In genomic region chr12:108255960-108256359, GRCm38 (mm10) we compare ENCODE assay signal across 11 mouse cellular contexts. TPM values are rescaled to one million over a fixed set of nuclear protein-coding genes. Genes with fewer than 3 reads are reported as not detected.
DNase-seq lines count a peak whose midpoint lies in the region; ATAC-seq and TF ChIP-seq lines count a peak whose summit lies in the region.
"Had no signal": no experiment of that assay in that cellular context is flagged by ENCODE, and none has a peak within 500 bp of the region (broad histone marks: within the 10 kb centered on the region; RNA-seq: fewer than 3 reads in every experiment).

No protein-coding gene starts in this region.

- TF ChIP-seq EP300 in heart, adult 2 months (IDR thresholded peaks at IDR 0.05; ENCODE audit: insufficient read depth, low read depth, low read length) = no peak

- H3K36me3 ChIP-seq in heart, embryonic 13.5 days = no peaks in the 10 kb centered on the region
- H3K36me3 ChIP-seq in heart, adult 2 months (ENCODE audit: control insufficient read depth, insufficient read depth, low read length) = no peaks in the 10 kb centered on the region
- no peaks in the 10 kb centered on the region for H3K36me3 ChIP-seq in midbrain, embryonic 11.5 days (ENCODE audit: control insufficient read depth, insufficient read depth, low read length)
- no peaks in the 10 kb centered on the region for H3K36me3 ChIP-seq in midbrain, embryonic 15.5 days (replicated peaks)
- H3K36me3 ChIP-seq in hindbrain, embryonic 14.5 days (replicated peaks; ENCODE audit: control insufficient read depth, insufficient read depth) = no peaks in the 10 kb centered on the region
- H3K36me3 ChIP-seq: limb, embryonic 12.5 days had no signal

- peaks cover 80% of the 10 kb centered on the region for H3K4me1 ChIP-seq in heart, embryonic 13.5 days
- H3K4me1 ChIP-seq in heart, adult 2 months (ENCODE audit: control insufficient read depth, insufficient read depth, low read length) = peaks cover 22% of the 10 kb centered on the region
- H3K4me1 ChIP-seq in midbrain, embryonic 11.5 days (ENCODE audit: control insufficient read depth, insufficient read depth, low read length) = peaks cover 34% of the 10 kb centered on the region
- peaks cover 50% of the 10 kb centered on the region for H3K4me1 ChIP-seq in midbrain, embryonic 15.5 days
- H3K4me1 ChIP-seq in hindbrain, embryonic 14.5 days (replicated peaks; ENCODE audit: control insufficient read depth, insufficient read depth, low read length) = peaks cover 69% of the 10 kb centered on the region

- peaks cover 6% of the 10 kb centered on the region for H3K79me2 ChIP-seq in heart, adult 2 months (replicated peaks; ENCODE audit: control insufficient read depth, insufficient read depth, low read length)

- DNase-seq in heart, adult 2 months = no peak
- no peak for DNase-seq in midbrain, embryonic 11.5 days (ENCODE audit: low spot score, missing footprints)
- no peak for DNase-seq in hindbrain, embryonic 14.5 days (ENCODE audit: low spot score)
- DNase-seq in thymus, postnatal 10 days (ENCODE audit: low spot score in 2 of 2) = no peak
- no peak for DNase-seq in left cerebral cortex, postnatal 36 days (ENCODE audit: low spot score in 2 of 2)
- DNase-seq: cerebellum, adult 8-10 months; gastrocnemius, postnatal 10 days; thymus, postnatal 36 days had no signal

- no peaks in the 10 kb centered on the region for H3K27me3 ChIP-seq in heart, embryonic 13.5 days (replicated peaks)
- H3K27me3 ChIP-seq in heart, adult 2 months (ENCODE audit: control insufficient read depth, insufficient read depth, low read length) = no peaks in the 10 kb centered on the region
- no peaks in the 10 kb centered on the region for H3K27me3 ChIP-seq in midbrain, embryonic 11.5 days (ENCODE audit: control insufficient read depth, insufficient read depth, low read length)
- H3K27me3 ChIP-seq in midbrain, embryonic 15.5 days (replicated peaks) = no peaks in the 10 kb centered on the region
- H3K27me3 ChIP-seq in hindbrain, embryonic 14.5 days (ENCODE audit: control insufficient read depth, insufficient read depth, low read length) = no peaks in the 10 kb centered on the region
- H3K27me3 ChIP-seq: limb, embryonic 12.5 days had no signal

- peak overlapping the region; percentile 22; the same call in 1 of the 2 replicates for H3K4me2 ChIP-seq in heart, embryonic 13.5 days
- H3K4me2 ChIP-seq in midbrain, embryonic 11.5 days = no peak overlapping the region
- no peak overlapping the region for H3K4me2 ChIP-seq in midbrain, embryonic 15.5 days
- no peak overlapping the region for H3K4me2 ChIP-seq in hindbrain, embryonic 14.5 days (replicated peaks)
- H3K4me2 ChIP-seq: limb, embryonic 12.5 days had no signal

- TF ChIP-seq POLR2A in heart, adult 2 months (IDR thresholded peaks at IDR 0.05; ENCODE audit: insufficient read depth, low read depth, low read length) = no peak

- peak overlapping the region; percentile 66 for H3K9ac ChIP-seq in heart, embryonic 13.5 days
- H3K9ac ChIP-seq in heart, adult 2 months (ENCODE audit: low read depth, low read length) = no peak overlapping the region
- H3K9ac ChIP-seq in midbrain, embryonic 11.5 days (ENCODE audit: low read length) = no peak overlapping the region
- no peak overlapping the region for H3K9ac ChIP-seq in midbrain, embryonic 15.5 days
- H3K9ac ChIP-seq in hindbrain, embryonic 14.5 days = 0 out of 2 replicates have a peak overlapping the region, but pooled peaks have one; percentile 20
- H3K9ac ChIP-seq: limb, embryonic 12.5 days had no signal

- no peaks in the 10 kb centered on the region for H3K9me3 ChIP-seq in heart, embryonic 13.5 days
- no peaks in the 10 kb centered on the region for H3K9me3 ChIP-seq in midbrain, embryonic 11.5 days (ENCODE audit: control insufficient read depth, low read length)
- no peaks in the 10 kb centered on the region for H3K9me3 ChIP-seq in midbrain, embryonic 15.5 days
- H3K9me3 ChIP-seq in hindbrain, embryonic 14.5 days (ENCODE audit: control insufficient read depth, low read length) = no peaks in the 10 kb centered on the region
- H3K9me3 ChIP-seq: limb, embryonic 12.5 days had no signal

- peak overlapping the region; percentile 57 for H3K27ac ChIP-seq in heart, embryonic 13.5 days (replicated peaks)
- no peak overlapping the region for H3K27ac ChIP-seq in heart, adult 2 months
- no peak overlapping the region for H3K27ac ChIP-seq in midbrain, embryonic 11.5 days (ENCODE audit: low read depth, low read length)
- no peak overlapping the region for H3K27ac ChIP-seq in midbrain, embryonic 15.5 days
- no peak overlapping the region for H3K27ac ChIP-seq in hindbrain, embryonic 14.5 days
- H3K27ac ChIP-seq: limb, embryonic 12.5 days had no signal

- TF ChIP-seq CTCF in heart, adult 2 months (IDR thresholded peaks at IDR 0.05) = no peak

- 18% methylated on average over 5 of the region's 5 CpGs for WGBS in heart, embryonic 13.5 days
- 27% methylated on average over 5 of the region's 5 CpGs for WGBS in heart, adult 2 months
- WGBS in midbrain, embryonic 11.5 days = 29% methylated on average over 5 of the region's 5 CpGs
- 33% methylated on average over 5 of the region's 5 CpGs for WGBS in midbrain, embryonic 15.5 days
- 12% methylated on average over 5 of the region's 5 CpGs for WGBS in hindbrain, embryonic 14.5 days

- ATAC-seq in heart, embryonic 13.5 days (ENCODE audit: extremely low read depth, insufficient number of reproducible peaks, low FRiP score, low TSS enrichment) = no peak
- ATAC-seq in midbrain, embryonic 11.5 days (ENCODE audit: low FRiP score) = peak; percentile 11; the same call in 1 of the 2 replicates
- ATAC-seq in midbrain, embryonic 15.5 days (replicated peaks) = no peak
- ATAC-seq in hindbrain, embryonic 14.5 days (ENCODE audit: low FRiP score) = no peak

- H3K4me3 ChIP-seq in heart, embryonic 13.5 days = no peak overlapping the region
- H3K4me3 ChIP-seq in heart, adult 2 months = no peak overlapping the region
- H3K4me3 ChIP-seq in midbrain, embryonic 11.5 days (ENCODE audit: low read depth, low read length) = no peak overlapping the region
- H3K4me3 ChIP-seq in midbrain, embryonic 15.5 days = no peak overlapping the region
- H3K4me3 ChIP-seq in hindbrain, embryonic 14.5 days (replicated peaks; ENCODE audit: low read length) = no peak overlapping the region
- H3K4me3 ChIP-seq: limb, embryonic 12.5 days had no signal

- intact Hi-C loops in heart, adult 2 months (cut with DNase I) = no loop called here
- intact Hi-C loops in left cerebral cortex, postnatal 36 days (cut with DNase I) = no loop called here

RNA-seq across cellular contexts. Expression of gene Ccdc85c, which starts 19.3 kb away (rescaled TPM):
- 4.9 and 5.8 TPM in 2 replicates for polyA plus RNA-seq in heart, embryonic 13.5 days (2015; fragmentation: Nextera tagmentation; extraction: Ambion mirVana)
- 10 to 100 TPM; 39.2 to 43.9 TPM for total RNA-seq in heart, adult 2 months (2021)
- 27.1 and 29.3 TPM in 2 replicates for polyA plus RNA-seq in heart, adult 2 months (2012; rRNA removed)
- 19.2 and 20.4 TPM in 2 replicates for polyA plus RNA-seq in midbrain, embryonic 11.5 days (2014; fragmentation: Nextera tagmentation; extraction: Ambion mirVana)
- 15.3 and 15.8 TPM in 2 replicates for polyA plus RNA-seq in midbrain, embryonic 15.5 days (2015; fragmentation: Nextera tagmentation; extraction: Ambion mirVana)
- polyA plus RNA-seq in hindbrain, embryonic 14.5 days (2014; fragmentation: Nextera tagmentation; extraction: Ambion mirVana) = 13.9 and 16.5 TPM in 2 replicates
- 10 to 100 TPM; 75.2 to 77.4 TPM for total RNA-seq in left cerebral cortex, postnatal 36 days (2021)

RNA-seq across cellular contexts. Expression of gene Hhipl1, which starts 50.1 kb away (rescaled TPM):
- 0.71 and 1.1 TPM in 2 replicates for polyA plus RNA-seq in heart, embryonic 13.5 days (2015; fragmentation: Nextera tagmentation; extraction: Ambion mirVana)
- total RNA-seq in heart, adult 2 months (2021) = 1 to 10 TPM; 1.2 to 1.5 TPM
- polyA plus RNA-seq in heart, adult 2 months (2012; rRNA removed) = 1.6 and 1.8 TPM in 2 replicates
- 2.7 and 3.5 TPM in 2 replicates for polyA plus RNA-seq in midbrain, embryonic 11.5 days (2014; fragmentation: Nextera tagmentation; extraction: Ambion mirVana)
- 2.7 and 2.8 TPM in 2 replicates for polyA plus RNA-seq in midbrain, embryonic 15.5 days (2015; fragmentation: Nextera tagmentation; extraction: Ambion mirVana)
- polyA plus RNA-seq in hindbrain, embryonic 14.5 days (2014; fragmentation: Nextera tagmentation; extraction: Ambion mirVana) = 1.8 and 1.9 TPM in 2 replicates
- 1 to 10 TPM; 7.8 to 8.1 TPM for total RNA-seq in left cerebral cortex, postnatal 36 days (2021)

Comparison
In these comparisons a context has a peak if more than half of its experiments do, and no peak if none do; other contexts are left out.
1. H3K9ac ChIP-seq: peak in heart, embryonic 13.5 days (single experiment) and hindbrain, embryonic 14.5 days (single experiment); none in heart, adult 2 months (single experiment), midbrain, embryonic 11.5 days (single experiment) and midbrain, embryonic 15.5 days (single experiment).